Mouse (Mus musculus): ENCODE measurements around the gene Vps53. TPM values are rescaled to one million over a fixed set of nuclear protein-coding genes. Genes with fewer than 3 reads are reported as not detected.

Vps53 gene
- polyA plus RNA-seq, 1 experiment from 2014 or later: 63.8 TPM

DNA sequence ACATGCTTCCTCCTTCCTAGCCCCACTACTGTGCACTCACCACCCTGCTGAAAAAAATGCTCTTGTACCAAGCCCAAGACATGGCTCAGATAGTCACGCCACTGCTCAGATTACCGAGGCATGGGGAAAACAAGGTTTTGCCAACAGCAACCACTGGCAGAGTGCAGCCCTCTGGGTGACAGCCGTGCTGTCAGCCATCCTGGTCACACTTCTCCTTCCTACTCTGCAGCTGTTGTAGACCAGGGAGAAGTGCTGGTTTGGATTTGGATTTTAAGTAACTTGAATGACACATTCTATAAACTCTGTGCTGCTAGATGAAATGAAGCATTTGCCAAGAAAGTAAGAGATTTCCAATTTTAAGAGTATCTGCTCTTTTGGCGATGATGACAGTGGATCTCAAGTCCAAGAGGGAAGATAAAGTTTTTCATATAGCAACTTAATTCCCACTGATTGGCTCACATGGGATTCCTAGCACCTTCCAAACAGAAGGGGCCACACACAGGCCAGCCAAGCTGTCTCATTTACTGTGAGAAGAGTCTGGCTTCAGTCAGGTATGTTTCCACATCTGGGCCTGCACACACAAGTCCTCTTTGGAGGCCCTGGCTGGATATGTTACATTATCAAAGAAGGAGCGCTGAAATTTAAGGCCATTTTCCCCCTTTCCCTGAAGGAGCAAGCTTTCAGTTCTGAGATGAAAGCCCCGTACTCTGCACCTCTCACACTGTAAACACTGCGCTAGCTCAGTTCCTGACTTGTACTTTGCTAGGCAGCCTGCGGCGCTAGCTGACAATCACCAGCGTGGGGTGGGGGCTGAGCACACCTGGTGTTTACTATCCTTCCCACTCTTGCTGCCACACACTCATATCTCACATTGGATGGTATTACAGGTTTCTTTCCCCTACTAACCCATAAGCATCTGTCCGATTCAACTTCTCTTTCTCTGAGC, 72.6 kb downstream of the Vps53 start:
- Histone ChIP-seq H3K9ac (ENCODE audit: low read length) (no peak overlapping the region), H3K9me3 (replicated peaks; ENCODE audit: control insufficient read depth, low read length) (no peaks in the 10 kb centered on the region), H3K27ac (ENCODE audit: low read depth, low read length) (no peak overlapping the region), H3K36me3 (ENCODE audit: control insufficient read depth, insufficient read depth, low read length) (peaks cover 27% of the 10 kb centered on the region), H3K4me3 (ENCODE audit: low read depth, low read length) (no peak overlapping the region), H3K27me3 (replicated peaks; ENCODE audit: control insufficient read depth, insufficient read depth, low read length) (no peaks in the 10 kb centered on the region), H3K4me1 (ENCODE audit: control insufficient read depth, insufficient read depth, low read length) (no peaks in the 10 kb centered on the region), H3K4me2 (ENCODE audit: low read length) (no peak overlapping the region)
- DNase-seq (ENCODE audit: low spot score) (no peak), ATAC-seq (no peak)
- 90% methylated on average over 11 of the region's 11 CpGs for WGBS

DNA sequence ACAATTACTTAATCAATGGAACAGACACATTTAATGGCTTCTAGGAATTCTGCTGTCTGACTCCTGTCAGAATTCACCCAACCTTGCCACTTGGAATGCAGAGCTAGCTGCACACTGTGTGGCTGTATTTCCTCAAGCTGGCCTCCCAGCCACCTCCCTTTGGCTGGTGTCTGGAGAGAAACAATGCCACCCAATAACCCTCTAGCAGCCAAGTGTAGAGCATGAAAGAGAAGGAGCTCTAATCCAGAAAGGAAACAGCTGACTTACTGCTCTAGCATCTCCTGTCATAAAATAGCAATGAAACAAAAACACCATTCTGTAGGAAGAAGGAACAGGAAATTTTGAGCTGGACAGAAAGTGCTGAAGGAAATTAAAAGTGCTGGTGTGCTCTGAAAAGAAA, 78.3 kb downstream of the Vps53 start:
- Histone ChIP-seq H3K27ac (ENCODE audit: low read depth, low read length) (no peak overlapping the region), H3K4me1 (ENCODE audit: control insufficient read depth, insufficient read depth, low read length) (no peaks in the 10 kb centered on the region), H3K9ac (ENCODE audit: low read length) (no peak overlapping the region), H3K4me3 (ENCODE audit: low read depth, low read length) (no peak overlapping the region), H3K36me3 (ENCODE audit: control insufficient read depth, insufficient read depth, low read length) (peaks cover 30% of the 10 kb centered on the region), H3K9me3 (replicated peaks; ENCODE audit: control insufficient read depth, low read length) (no peaks in the 10 kb centered on the region), H3K4me2 (ENCODE audit: low read length) (no peak overlapping the region), H3K27me3 (replicated peaks; ENCODE audit: control insufficient read depth, insufficient read depth, low read length) (no peaks in the 10 kb centered on the region)
- no peak for ATAC-seq
- DNase-seq (ENCODE audit: low spot score): no peak

DNA sequence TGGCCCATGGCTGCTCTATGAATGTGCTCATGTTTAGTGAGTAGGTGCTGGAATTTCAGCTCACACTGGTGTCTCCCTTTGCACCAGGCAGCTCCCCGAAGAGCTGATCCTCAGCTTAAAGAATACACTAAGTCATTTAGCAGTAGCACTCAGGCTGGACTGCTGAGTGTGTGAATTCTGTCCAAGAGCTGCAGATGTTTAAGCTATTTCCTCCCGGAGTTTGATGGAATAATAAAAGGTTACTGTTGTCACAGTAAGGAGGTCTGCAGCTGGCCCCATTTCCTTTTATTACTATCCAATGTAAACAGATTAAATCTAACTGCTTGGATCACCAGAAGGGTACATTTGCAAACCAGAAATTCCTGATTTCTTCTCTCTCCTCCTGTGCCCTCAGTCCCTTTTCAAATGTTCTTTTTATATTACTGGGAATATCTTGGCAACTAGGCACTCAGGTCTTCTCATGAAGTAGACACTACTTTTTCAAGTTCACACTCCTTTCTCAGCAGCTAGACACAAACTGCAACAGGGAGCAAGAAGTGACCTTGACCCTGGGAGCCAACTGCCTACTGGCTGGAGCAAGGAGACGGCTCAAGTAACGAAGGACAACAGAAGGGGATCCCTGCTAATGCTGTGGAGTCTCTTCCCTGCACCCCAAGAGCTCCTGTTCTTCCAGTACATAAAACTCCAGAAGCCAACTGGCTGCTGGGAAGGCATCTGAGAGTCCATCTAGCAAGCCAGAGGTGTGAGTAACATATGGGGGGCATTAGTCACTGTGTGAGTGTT, 80.1 kb downstream of the Vps53 start:
- Histone ChIP-seq H3K36me3 (ENCODE audit: control insufficient read depth, insufficient read depth, low read length) (peaks cover 26% of the 10 kb centered on the region), H3K4me2 (ENCODE audit: low read length) (no peak overlapping the region), H3K9ac (ENCODE audit: low read length) (no peak overlapping the region), H3K4me3 (ENCODE audit: low read depth, low read length) (no peak overlapping the region), H3K27ac (ENCODE audit: low read depth, low read length) (no peak overlapping the region), H3K9me3 (replicated peaks; ENCODE audit: control insufficient read depth, low read length) (no peaks in the 10 kb centered on the region), H3K4me1 (ENCODE audit: control insufficient read depth, insufficient read depth, low read length) (no peaks in the 10 kb centered on the region), H3K27me3 (replicated peaks; ENCODE audit: control insufficient read depth, insufficient read depth, low read length) (no peaks in the 10 kb centered on the region)
- ATAC-seq: no peak
- 83% methylated on average over 4 of the region's 4 CpGs for WGBS
- DNase-seq (ENCODE audit: low spot score): peak; percentile 24

DNA sequence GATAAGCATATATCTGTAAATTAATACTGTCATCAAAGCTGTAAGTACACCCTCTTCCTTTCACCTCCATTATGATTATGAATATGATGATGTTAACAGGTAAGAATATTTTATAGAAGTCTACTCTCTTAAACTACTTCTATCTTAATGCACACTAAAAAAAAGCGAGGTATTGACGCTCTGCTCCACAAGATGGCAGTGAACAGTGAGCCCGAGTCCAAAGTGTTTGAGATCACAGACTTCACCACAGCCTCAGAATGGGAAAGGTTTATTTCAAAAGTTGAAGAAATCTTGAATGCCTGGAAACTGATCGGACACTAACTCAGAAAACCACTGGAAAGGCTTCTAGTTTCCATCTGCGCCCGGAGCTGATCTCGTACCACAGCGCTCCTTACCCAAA, 85.8 kb downstream of the Vps53 start:
- peaks cover 25% of the 10 kb centered on the region; the same call in 1 of the 2 replicates for H3K36me3 ChIP-seq (ENCODE audit: control insufficient read depth, insufficient read depth, low read length)
- 92% methylated on average over 8 of the region's 8 CpGs for WGBS
- H3K4me1 ChIP-seq (ENCODE audit: control insufficient read depth, insufficient read depth, low read length): no peaks in the 10 kb centered on the region
- no peak for ATAC-seq
- no peak overlapping the region for H3K27ac ChIP-seq (ENCODE audit: low read depth, low read length)
- H3K27me3 ChIP-seq (replicated peaks; ENCODE audit: control insufficient read depth, insufficient read depth, low read length): no peaks in the 10 kb centered on the region
- H3K4me2 ChIP-seq (ENCODE audit: low read length): no peak overlapping the region
- H3K4me3 ChIP-seq (ENCODE audit: low read depth, low read length): no peak overlapping the region
- DNase-seq (ENCODE audit: low spot score): no peak
- H3K9ac ChIP-seq (ENCODE audit: low read length): no peak overlapping the region
- H3K9me3 ChIP-seq (replicated peaks; ENCODE audit: control insufficient read depth, low read length): no peaks in the 10 kb centered on the region

DNA sequence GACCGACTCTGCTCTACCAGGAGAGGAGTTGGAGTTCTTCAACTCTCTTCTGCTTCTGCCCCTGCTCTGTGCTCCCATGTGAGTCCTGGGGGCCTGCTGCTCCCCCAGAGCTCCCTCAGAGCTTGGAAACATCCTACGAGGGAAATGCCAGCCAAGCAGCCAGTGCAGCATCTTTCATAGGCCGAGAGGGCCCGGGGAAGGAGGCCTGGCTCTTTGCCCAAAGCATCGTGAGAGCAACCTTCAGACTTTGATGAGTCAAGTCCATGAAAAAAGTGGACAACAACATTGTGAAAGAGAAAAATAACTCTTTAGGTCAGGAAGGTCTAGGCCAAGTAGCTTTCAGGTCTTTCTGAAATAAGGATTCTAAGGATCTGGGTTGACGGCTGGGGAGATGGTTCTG, 89.7 kb downstream of the Vps53 start:
- Histone ChIP-seq H3K4me2 (ENCODE audit: low read length) (no peak overlapping the region), H3K36me3 (ENCODE audit: control insufficient read depth, insufficient read depth, low read length) (peaks cover 38% of the 10 kb centered on the region), H3K27ac (ENCODE audit: low read depth, low read length) (no peak overlapping the region), H3K4me1 (ENCODE audit: control insufficient read depth, insufficient read depth, low read length) (no peaks in the 10 kb centered on the region), H3K27me3 (replicated peaks; ENCODE audit: control insufficient read depth, insufficient read depth, low read length) (no peaks in the 10 kb centered on the region), H3K4me3 (ENCODE audit: low read depth, low read length) (no peak overlapping the region), H3K9me3 (replicated peaks; ENCODE audit: control insufficient read depth, low read length) (no peaks in the 10 kb centered on the region; the same call in 1 of the 2 replicates), H3K9ac (ENCODE audit: low read length) (no peak overlapping the region)
- DNase-seq (ENCODE audit: low spot score) (no peak), ATAC-seq (no peak)
- WGBS: 82% methylated on average over 6 of the region's 6 CpGs

DNA sequence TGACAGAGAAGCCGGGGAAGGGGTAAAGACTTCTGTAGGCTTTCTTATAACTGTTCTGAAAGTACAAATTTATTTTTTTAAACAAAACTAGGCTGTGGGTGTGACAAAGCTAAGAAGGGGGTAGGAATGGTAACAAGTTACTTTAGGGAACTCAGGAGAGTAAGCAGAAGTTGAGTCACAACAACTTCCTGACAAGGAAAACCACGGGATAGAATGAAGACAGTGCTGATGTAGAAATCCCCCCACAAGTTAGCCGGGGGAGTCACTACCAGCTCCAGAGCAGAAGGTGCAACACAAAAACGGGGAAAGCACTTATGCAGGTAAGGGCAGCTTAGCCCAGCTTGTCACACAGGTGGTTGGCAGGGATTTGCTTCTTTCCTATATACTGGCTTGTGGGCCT, 90.9 kb downstream of the Vps53 start:
- H3K4me2 ChIP-seq (ENCODE audit: low read length): no peak overlapping the region

DNA sequence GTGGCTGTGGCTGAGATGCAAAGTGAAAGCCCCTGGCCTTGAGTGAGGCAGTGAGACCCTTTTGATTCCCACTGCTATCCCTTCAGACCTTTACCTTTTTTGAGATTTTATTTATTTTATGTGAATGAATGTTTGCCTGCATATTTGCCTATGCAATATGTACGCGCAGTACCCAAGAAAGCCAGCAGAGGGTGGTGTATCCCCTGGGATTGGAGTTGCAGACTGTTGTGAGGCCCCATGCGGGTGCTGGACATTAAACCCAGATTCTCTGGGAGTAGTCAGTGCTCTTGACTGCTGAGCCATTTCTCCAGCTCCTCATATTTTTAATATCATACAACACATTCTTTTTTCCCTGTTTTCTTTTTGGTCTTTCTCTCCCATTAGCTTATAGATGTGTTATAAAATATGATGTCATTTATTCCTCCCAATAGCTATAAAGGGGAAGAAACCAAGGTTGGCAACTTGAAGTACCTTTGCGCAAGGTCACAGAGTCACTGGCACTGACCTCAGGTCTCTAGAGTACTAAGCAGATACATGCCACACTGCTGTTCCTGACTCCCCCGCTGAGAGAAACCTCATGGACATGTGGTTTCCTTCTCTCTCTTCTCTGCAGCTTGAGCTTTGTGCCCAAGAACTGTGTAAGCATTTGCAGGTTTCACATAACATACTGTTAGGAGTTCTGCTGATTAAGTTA, 93.4 kb downstream of the Vps53 start:
- peaks cover 40% of the 10 kb centered on the region for H3K36me3 ChIP-seq (ENCODE audit: control insufficient read depth, insufficient read depth, low read length)
- H3K4me1 ChIP-seq (ENCODE audit: control insufficient read depth, insufficient read depth, low read length): no peaks in the 10 kb centered on the region
- no peak overlapping the region for H3K9ac ChIP-seq (ENCODE audit: low read length)
- H3K9me3 ChIP-seq (replicated peaks; ENCODE audit: control insufficient read depth, low read length): no peaks in the 10 kb centered on the region; the same call in 1 of the 2 replicates
- DNase-seq (ENCODE audit: low spot score) (peak; percentile 30), ATAC-seq (no peak)
- H3K27me3 ChIP-seq (replicated peaks; ENCODE audit: control insufficient read depth, insufficient read depth, low read length): no peaks in the 10 kb centered on the region
- H3K27ac ChIP-seq (ENCODE audit: low read depth, low read length): no peak overlapping the region
- 70% methylated on average over 5 of the region's 5 CpGs for WGBS
- H3K4me3 ChIP-seq (ENCODE audit: low read depth, low read length): no peak overlapping the region
- H3K4me2 ChIP-seq (ENCODE audit: low read length): no peak overlapping the region

More for the DNA sequence above, 90.9 kb downstream of the Vps53 start:
- Histone ChIP-seq H3K36me3 (ENCODE audit: control insufficient read depth, insufficient read depth, low read length) (peaks cover 38% of the 10 kb centered on the region), H3K9me3 (replicated peaks; ENCODE audit: control insufficient read depth, low read length) (no peaks in the 10 kb centered on the region; the same call in 1 of the 2 replicates), H3K4me1 (ENCODE audit: control insufficient read depth, insufficient read depth, low read length) (no peaks in the 10 kb centered on the region), H3K4me3 (ENCODE audit: low read depth, low read length) (no peak overlapping the region), H3K9ac (ENCODE audit: low read length) (no peak overlapping the region), H3K27ac (ENCODE audit: low read depth, low read length) (no peak overlapping the region), H3K27me3 (replicated peaks; ENCODE audit: control insufficient read depth, insufficient read depth, low read length) (no peaks in the 10 kb centered on the region)
- no peak for DNase-seq (ENCODE audit: low spot score)
- no peak for ATAC-seq
- 86% methylated on average over 4 of the region's 4 CpGs for WGBS

DNA sequence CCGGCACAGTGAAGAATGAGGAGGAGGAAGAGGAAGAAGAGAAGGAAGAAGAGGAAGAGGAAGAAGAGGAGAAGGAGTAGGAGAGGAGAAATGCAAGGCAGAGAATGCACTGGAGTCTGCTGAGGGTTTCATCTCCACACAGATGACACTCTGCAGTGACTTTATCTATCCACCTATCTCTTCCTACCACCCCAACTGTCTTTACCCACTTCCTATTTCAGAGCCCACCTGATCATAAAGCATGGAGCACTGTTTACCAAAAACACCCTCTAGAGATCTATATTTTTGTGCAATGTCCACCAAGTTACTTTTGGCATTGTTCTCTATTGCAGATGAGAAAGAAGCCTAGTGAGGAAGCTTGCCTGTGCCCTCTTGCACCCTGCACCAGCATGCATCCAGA, 94.5 kb downstream of the Vps53 start:
- DNase-seq (ENCODE audit: low spot score) (no peak), ATAC-seq (no peak)
- H3K4me3 ChIP-seq (ENCODE audit: low read depth, low read length): no peak overlapping the region
- H3K4me2 ChIP-seq (ENCODE audit: low read length): no peak overlapping the region
- H3K9ac ChIP-seq (ENCODE audit: low read length): no peak overlapping the region
- no peak overlapping the region for H3K27ac ChIP-seq (ENCODE audit: low read depth, low read length)
- no peaks in the 10 kb centered on the region for H3K4me1 ChIP-seq (ENCODE audit: control insufficient read depth, insufficient read depth, low read length)
- H3K27me3 ChIP-seq (replicated peaks; ENCODE audit: control insufficient read depth, insufficient read depth, low read length): no peaks in the 10 kb centered on the region
- H3K36me3 ChIP-seq (ENCODE audit: control insufficient read depth, insufficient read depth, low read length): peaks cover 45% of the 10 kb centered on the region
- H3K9me3 ChIP-seq (replicated peaks; ENCODE audit: control insufficient read depth, low read length): no peaks in the 10 kb centered on the region; the same call in 1 of the 2 replicates
- 100% methylated on average over 1 of the region's 1 CpGs for WGBS

All from forebrain, embryonic 14.5 days (tissue).